Mouse (Mus musculus): ENCODE data around the gene C730034F03Rik. TPM values are rescaled to one million over a fixed set of nuclear protein-coding genes. Genes with fewer than 3 reads are reported as not detected.

The C730034F03Rik gene
- polyA plus RNA-seq, 1 experiment from 2014 or later: 3.1 TPM

DNA sequence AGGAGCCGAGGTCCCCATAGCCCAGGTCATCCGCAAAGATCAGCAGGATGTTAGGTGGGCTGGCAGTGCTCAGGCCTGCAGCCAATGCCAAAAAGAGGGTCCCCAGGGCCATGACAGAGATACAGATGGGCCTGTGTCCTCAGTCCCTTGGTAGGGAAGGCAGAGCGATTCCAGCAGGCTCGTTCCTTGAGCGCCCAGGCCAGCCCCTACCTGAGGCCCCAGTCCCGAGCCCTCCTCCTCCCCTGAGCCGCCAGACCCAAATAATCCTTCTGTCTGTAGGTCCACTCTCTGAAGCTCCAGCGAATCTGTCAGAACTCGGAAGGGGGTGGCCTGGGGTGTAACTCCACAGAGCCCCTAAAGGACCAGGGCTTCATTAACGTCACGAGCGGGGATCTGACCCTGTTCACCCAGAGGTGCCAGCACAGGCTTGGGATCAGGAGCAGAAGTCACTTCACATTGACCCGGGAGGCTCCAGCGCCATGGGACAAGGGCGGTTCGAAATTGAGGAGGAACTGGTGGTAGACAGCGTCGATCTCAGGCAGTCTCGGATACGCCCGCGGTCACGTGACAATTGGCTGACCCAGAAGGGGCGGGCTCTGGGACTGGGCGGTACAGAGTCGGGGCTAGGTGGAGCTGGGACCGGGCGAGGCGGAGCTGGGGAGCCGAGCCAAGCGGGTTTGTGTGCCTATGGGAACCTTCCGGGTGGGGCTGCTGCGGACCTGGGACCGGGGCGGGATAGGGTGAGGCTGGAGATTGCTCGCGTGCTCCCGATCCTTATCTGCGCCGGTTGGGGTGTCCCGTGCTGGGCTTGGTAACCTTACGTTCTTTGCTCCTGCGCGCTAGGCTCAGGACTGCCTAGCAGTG, 46.5 kb downstream of the C730034F03Rik start:
- peak; percentile 96 for ATAC-seq (ENCODE audit: low FRiP score, low TSS enrichment)
- WGBS: 10% methylated on average over 44 of the region's 44 CpGs
- Histone ChIP-seq H3K9ac (ENCODE audit: low read depth, low read length) (peak overlapping the region; percentile 63), H3K9me3 (ENCODE audit: control insufficient read depth, low read length) (no peaks in the 10 kb centered on the region), H3K4me1 (ENCODE audit: control insufficient read depth, insufficient read depth, low read length) (peaks cover 5% of the 10 kb centered on the region; the same call in 1 of the 2 replicates), H3K4me2 (replicated peaks; ENCODE audit: low read depth, low read length) (peak overlapping the region; percentile 90), H3K27ac (ENCODE audit: low read depth, low read length) (peak overlapping the region; percentile 31; the same call in 1 of the 2 replicates), H3K36me3 (ENCODE audit: control insufficient read depth, insufficient read depth, low read length) (no peaks in the 10 kb centered on the region), H3K4me3 (ENCODE audit: low read length) (peak overlapping the region; percentile 58), H3K27me3 (ENCODE audit: control insufficient read depth, insufficient read depth, low read length) (no peaks in the 10 kb centered on the region)

DNA sequence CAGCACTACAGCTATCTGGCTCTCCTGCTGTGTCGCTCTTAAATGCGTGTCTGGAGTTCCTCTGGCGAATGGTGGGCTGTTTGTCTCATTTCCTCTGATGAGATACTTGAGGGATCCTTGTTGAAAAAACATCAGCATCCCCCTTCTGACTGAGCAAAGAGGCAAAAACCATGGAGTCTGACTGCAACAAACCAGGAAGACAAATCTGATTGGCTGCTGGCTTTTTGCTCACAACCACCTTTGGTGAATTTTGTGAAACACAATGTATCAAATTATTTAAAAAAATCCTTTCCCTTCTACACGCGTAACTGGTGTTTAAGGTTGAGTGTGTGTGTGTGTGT, 47.1 kb downstream of the C730034F03Rik start:
- Histone ChIP-seq H3K4me3 (ENCODE audit: low read length) (peak overlapping the region; percentile 58), H3K9me3 (ENCODE audit: control insufficient read depth, low read length) (no peaks in the 10 kb centered on the region), H3K4me2 (replicated peaks; ENCODE audit: low read depth, low read length) (peak overlapping the region; percentile 90), H3K36me3 (ENCODE audit: control insufficient read depth, insufficient read depth, low read length) (no peaks in the 10 kb centered on the region), H3K4me1 (ENCODE audit: control insufficient read depth, insufficient read depth, low read length) (peaks cover 5% of the 10 kb centered on the region; the same call in 1 of the 2 replicates), H3K9ac (ENCODE audit: low read depth, low read length) (peak overlapping the region; percentile 63), H3K27me3 (ENCODE audit: control insufficient read depth, insufficient read depth, low read length) (no peaks in the 10 kb centered on the region), H3K27ac (ENCODE audit: low read depth, low read length) (peak overlapping the region; percentile 31; the same call in 1 of the 2 replicates)
- ATAC-seq (ENCODE audit: low FRiP score, low TSS enrichment): no peak
- WGBS: 4% methylated on average over 5 of the region's 5 CpGs

DNA sequence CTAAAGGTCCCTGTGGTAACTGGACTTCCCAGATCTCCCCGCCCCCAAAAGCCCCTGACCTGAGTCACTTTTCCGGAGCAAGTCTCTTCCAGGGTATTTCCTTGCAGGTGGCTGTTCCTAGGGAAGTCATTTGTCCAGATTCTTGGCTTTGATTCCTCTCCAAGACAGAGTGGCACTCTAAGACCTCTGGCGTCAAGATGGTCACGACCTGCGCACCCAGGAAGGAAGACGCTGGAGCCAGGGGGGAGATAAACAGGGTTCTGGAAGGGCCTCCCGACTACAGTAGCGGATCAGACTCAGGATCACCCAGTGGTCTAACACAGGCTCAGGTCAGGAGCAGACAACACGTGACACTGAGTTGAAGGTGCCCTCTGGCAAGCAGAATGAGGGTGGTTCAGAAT, 47.7 kb downstream of the C730034F03Rik start, which contains the start of gene Arsa:
Gene Arsa (minus strand): TSS at position 335 of the 401 bp plus-strand sequence.
- WGBS: 27% methylated on average over 9 of the region's 9 CpGs
- peak within 1 kb of the TSS; percentile 31; the same call in 1 of the 2 replicates for H3K27ac ChIP-seq (ENCODE audit: low read depth, low read length)

DNA sequence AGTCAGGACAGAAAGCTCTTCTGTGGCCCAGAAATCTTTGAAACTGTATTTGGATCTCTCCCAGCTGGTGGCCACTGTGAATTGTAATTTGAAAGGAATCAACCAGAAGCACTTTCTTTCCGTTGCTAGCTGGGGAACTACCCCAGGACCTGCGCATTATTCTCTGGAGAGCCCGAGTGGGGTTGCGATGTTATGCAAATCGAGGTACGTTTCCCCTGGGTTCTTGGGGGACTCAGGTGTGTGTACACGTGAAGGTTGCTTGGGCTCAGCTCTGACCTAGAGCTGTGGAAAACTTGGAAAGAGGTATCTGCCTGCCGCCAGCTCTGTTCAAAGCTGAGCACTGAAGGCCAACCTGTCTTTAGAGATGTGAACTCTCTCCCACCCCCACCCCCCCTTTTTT, 48.4 kb downstream of the C730034F03Rik start:
- 56% methylated on average over 8 of the region's 8 CpGs for WGBS
- Histone ChIP-seq H3K9me3 (ENCODE audit: control insufficient read depth, low read length) (no peaks in the 10 kb centered on the region), H3K27ac (ENCODE audit: low read depth, low read length) (no peak overlapping the region), H3K36me3 (ENCODE audit: control insufficient read depth, insufficient read depth, low read length) (no peaks in the 10 kb centered on the region), H3K27me3 (ENCODE audit: control insufficient read depth, insufficient read depth, low read length) (no peaks in the 10 kb centered on the region), H3K9ac (ENCODE audit: low read depth, low read length) (no peak overlapping the region), H3K4me2 (replicated peaks; ENCODE audit: low read depth, low read length) (no peak overlapping the region), H3K4me3 (ENCODE audit: low read length) (no peak overlapping the region), H3K4me1 (ENCODE audit: control insufficient read depth, insufficient read depth, low read length) (peaks cover 5% of the 10 kb centered on the region; the same call in 1 of the 2 replicates)
- ATAC-seq (ENCODE audit: low FRiP score, low TSS enrichment): no peak

More for the DNA sequence above, 47.7 kb downstream of the C730034F03Rik start, which contains the start of gene Arsa:
- peak within 1 kb of the TSS; percentile 58 for H3K4me3 ChIP-seq (ENCODE audit: low read length)
- no peaks in the 10 kb centered on the region for H3K9me3 ChIP-seq (ENCODE audit: control insufficient read depth, low read length)
- peak within 1 kb of the TSS; percentile 90 for H3K4me2 ChIP-seq (replicated peaks; ENCODE audit: low read depth, low read length)
- H3K27me3 ChIP-seq (ENCODE audit: control insufficient read depth, insufficient read depth, low read length): no peaks in the 10 kb centered on the region
- peak within 1 kb of the TSS; percentile 63 for H3K9ac ChIP-seq (ENCODE audit: low read depth, low read length)
- no peak for ATAC-seq (ENCODE audit: low FRiP score, low TSS enrichment)
- H3K4me1 ChIP-seq (ENCODE audit: control insufficient read depth, insufficient read depth, low read length): peaks cover 5% of the 10 kb centered on the region; the same call in 1 of the 2 replicates
- no peaks in the 10 kb centered on the region for H3K36me3 ChIP-seq (ENCODE audit: control insufficient read depth, insufficient read depth, low read length)

DNA sequence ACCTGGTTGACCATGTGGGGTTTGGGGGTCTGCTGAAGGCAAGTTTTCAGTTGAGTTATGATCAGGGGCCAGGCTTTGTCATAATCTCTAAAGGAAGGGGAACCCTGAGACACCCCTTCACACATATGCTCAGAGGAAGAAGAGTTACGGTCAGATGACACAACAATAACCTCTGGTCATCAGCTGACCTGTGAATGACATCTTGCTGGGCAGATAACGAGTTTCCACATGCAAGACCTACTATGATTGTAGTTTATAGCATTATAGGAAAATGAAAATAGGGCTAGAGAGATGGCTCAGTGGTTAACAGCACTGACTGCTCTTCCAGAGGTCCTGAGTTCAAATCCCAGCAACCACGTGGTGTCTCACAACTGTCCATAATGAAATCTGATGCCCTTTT, 49.2 kb downstream of the C730034F03Rik start:
- Histone ChIP-seq H3K9me3 (ENCODE audit: control insufficient read depth, low read length) (no peaks in the 10 kb centered on the region), H3K36me3 (ENCODE audit: control insufficient read depth, insufficient read depth, low read length) (no peaks in the 10 kb centered on the region), H3K4me2 (replicated peaks; ENCODE audit: low read depth, low read length) (no peak overlapping the region), H3K9ac (ENCODE audit: low read depth, low read length) (no peak overlapping the region), H3K27me3 (ENCODE audit: control insufficient read depth, insufficient read depth, low read length) (no peaks in the 10 kb centered on the region), H3K27ac (ENCODE audit: low read depth, low read length) (no peak overlapping the region), H3K4me1 (ENCODE audit: control insufficient read depth, insufficient read depth, low read length) (peaks cover 5% of the 10 kb centered on the region; the same call in 1 of the 2 replicates), H3K4me3 (ENCODE audit: low read length) (no peak overlapping the region)
- WGBS: 78% methylated on average over 3 of the region's 3 CpGs
- ATAC-seq (ENCODE audit: low FRiP score, low TSS enrichment): no peak

Other genes with a start within 250 kb of the C730034F03Rik start
- 124 and 165 TPM in 2 replicates for gene Plxnb2, start 248.8 kb upstream of the C730034F03Rik start, polyA plus RNA-seq (2014; fragmentation: Nextera tagmentation; extraction: Ambion mirVana)
- gene Dennd6b, start 233.1 kb upstream of the C730034F03Rik start, polyA plus RNA-seq (2014; fragmentation: Nextera tagmentation; extraction: Ambion mirVana): 15.8 and 16.6 TPM in 2 replicates
- 23.6 and 29.8 TPM in 2 replicates for gene Ppp6r2, start 218.0 kb upstream of the C730034F03Rik start, polyA plus RNA-seq (2014; fragmentation: Nextera tagmentation; extraction: Ambion mirVana)
- 55.6 and 62.0 TPM in 2 replicates for gene Sbf1, start 114.3 kb upstream of the C730034F03Rik start, polyA plus RNA-seq (2014; fragmentation: Nextera tagmentation; extraction: Ambion mirVana)
- 0.43 and 0.44 TPM in 2 replicates for gene Adm2, start 106.9 kb upstream of the C730034F03Rik start, polyA plus RNA-seq (2014; fragmentation: Nextera tagmentation; extraction: Ambion mirVana)
- gene Miox, start 95.2 kb upstream of the C730034F03Rik start, polyA plus RNA-seq (2014; fragmentation: Nextera tagmentation; extraction: Ambion mirVana): 0.76 TPM in 1 of 2 replicates, not detected in the other
- 28.0 and 48.1 TPM in 2 replicates for gene Lmf2, start 73.9 kb upstream of the C730034F03Rik start, polyA plus RNA-seq (2014; fragmentation: Nextera tagmentation; extraction: Ambion mirVana)
- 130 and 151 TPM in 2 replicates for gene Ncaph2, start 73.9 kb upstream of the C730034F03Rik start, polyA plus RNA-seq (2014; fragmentation: Nextera tagmentation; extraction: Ambion mirVana)
- 10.2 and 11.4 TPM in 2 replicates for gene Sco2, start 55.7 kb upstream of the C730034F03Rik start, polyA plus RNA-seq (2014; fragmentation: Nextera tagmentation; extraction: Ambion mirVana)
- 1.6 and 1.8 TPM in 2 replicates for gene Tymp, start 52.5 kb upstream of the C730034F03Rik start, polyA plus RNA-seq (2014; fragmentation: Nextera tagmentation; extraction: Ambion mirVana)
- 0.50 TPM in 1 of 2 replicates, not detected in the other for gene Odf3b, start 50.3 kb upstream of the C730034F03Rik start, polyA plus RNA-seq (2014; fragmentation: Nextera tagmentation; extraction: Ambion mirVana)
- gene Klhdc7b, start 44.7 kb upstream of the C730034F03Rik start, polyA plus RNA-seq (2014; fragmentation: Nextera tagmentation; extraction: Ambion mirVana): not detected in 2 replicates
- not detected in 2 replicates for gene Syce3, start 19.1 kb upstream of the C730034F03Rik start, polyA plus RNA-seq (2014; fragmentation: Nextera tagmentation; extraction: Ambion mirVana)
- 1.7 and 2.5 TPM in 2 replicates for gene Cpt1b, start 3.7 kb upstream of the C730034F03Rik start, polyA plus RNA-seq (2014; fragmentation: Nextera tagmentation; extraction: Ambion mirVana)
- not detected in 2 replicates for gene Gm44502, start 107 bp downstream of the C730034F03Rik start, polyA plus RNA-seq (2014; fragmentation: Nextera tagmentation; extraction: Ambion mirVana)
- gene Chkb, start 319 bp downstream of the C730034F03Rik start, polyA plus RNA-seq (2014; fragmentation: Nextera tagmentation; extraction: Ambion mirVana): 51.7 and 57.7 TPM in 2 replicates
- gene Mapk8ip2, start 24.3 kb downstream of the C730034F03Rik start, polyA plus RNA-seq (2014; fragmentation: Nextera tagmentation; extraction: Ambion mirVana): 0.34 and 0.37 TPM in 2 replicates
- 11.1 and 12.1 TPM in 2 replicates for gene Arsa, start 47.8 kb downstream of the C730034F03Rik start, polyA plus RNA-seq (2014; fragmentation: Nextera tagmentation; extraction: Ambion mirVana)
- 2.5 and 3.0 TPM in 2 replicates for gene Shank3, start 70.0 kb downstream of the C730034F03Rik start, polyA plus RNA-seq (2014; fragmentation: Nextera tagmentation; extraction: Ambion mirVana)
- gene Acr, start 138.7 kb downstream of the C730034F03Rik start, polyA plus RNA-seq (2014; fragmentation: Nextera tagmentation; extraction: Ambion mirVana): 0.32 TPM in 1 of 2 replicates, not detected in the other
- gene Rabl2, start 162.3 kb downstream of the C730034F03Rik start, polyA plus RNA-seq (2014; fragmentation: Nextera tagmentation; extraction: Ambion mirVana): 66.2 and 66.9 TPM in 2 replicates